Mouse (Mus musculus) kidney, embryonic 14.5 days (tissue): Measurements from ENCODE around the gene Tnnc2. TPM values are rescaled to one million over a fixed set of nuclear protein-coding genes. Genes with fewer than 3 reads are reported as not detected.

Experiments used
- ATAC-seq: fragments of 200-750 bp; cut with Nextera tagmentation; 2 replicates; pipeline ENCODE4 v1.8.0; 2017; ENCODE audit warnings: moderate number of reproducible peaks, mild to moderate bottlenecking, moderate TSS enrichment, moderate library complexity; ENCODE audit not compliant: low FRiP score, low TSS enrichment
- H3K27ac ChIP-seq: fragments of 300-500 bp; sonication (generic); 2 replicates; pipeline ENCODE4 v1.5.1; 2014; ENCODE audit warnings: low read depth, mild to moderate bottlenecking, low read length, moderate library complexity, mixed read lengths
- H3K27me3 ChIP-seq: fragments of 300-500 bp; sonication (generic); 2 replicates; pipeline ENCODE4 v1.6.1; 2014; ENCODE audit warnings: mild to moderate bottlenecking, low read length; ENCODE audit not compliant: control insufficient read depth, insufficient read depth
- H3K36me3 ChIP-seq: fragments of 300-500 bp; sonication (generic); 2 replicates; pipeline ENCODE4 v1.6.1; 2014; ENCODE audit warnings: low read length, mixed read lengths; ENCODE audit not compliant: control insufficient read depth, insufficient read depth
- H3K4me1 ChIP-seq: fragments of 300-500 bp; sonication (generic); 2 replicates; pipeline ENCODE4 v1.6.1; 2014; ENCODE audit warnings: low read length, mixed read lengths; ENCODE audit not compliant: control insufficient read depth, insufficient read depth
- H3K4me2 ChIP-seq: fragments of 300-500 bp; sonication (generic); replicated peaks from 2 replicates; pipeline ENCODE4 v1.6.1; 2014; ENCODE audit warnings: low read depth, mild to moderate bottlenecking, low read length
- H3K4me3 ChIP-seq: fragments of 300-500 bp; sonication (generic); 2 replicates; pipeline ENCODE4 v1.5.1; 2014; ENCODE audit warnings: mild to moderate bottlenecking, low read length
- H3K9ac ChIP-seq: fragments of 300-500 bp; sonication (generic); 2 replicates; pipeline ENCODE4 v1.6.1; 2014; ENCODE audit warnings: low read depth, mild to moderate bottlenecking, low read length, moderate library complexity
- H3K9me3 ChIP-seq: fragments of 300-500 bp; sonication (generic); 2 replicates; pipeline ENCODE4 v1.6.1; 2016; ENCODE audit warnings: low read length; ENCODE audit not compliant: control insufficient read depth
- WGBS: fragments of 180-500 bp; shearing (Covaris S2); extraction: QIAGEN DNeasy Blood & Tissue Kit; methylation state at CpG from one replicate; pipeline ENCODE4 v1.1.7; 2014; 5-methylcytosine and 5-hydroxymethylcytosine counted together
- polyA plus RNA-seq: library from polyadenylated mRNA; unstranded; fragments of >200 nt; fragmentation: Nextera tagmentation; extraction: Ambion mirVana; gene quantifications from 2 replicates; pipeline ENCODE4 v1.2.1, GENCODE M21; 2014

The Tnnc2 gene
- polyA plus RNA-seq, 1 experiment from 2014 or later, result 1.9 TPM

- H3K4me3 ChIP-seq, result peak within 1 kb of the TSS; percentile 83
- peak; percentile 89 for ATAC-seq
These were observed 33.8 kb downstream of the Tnnc2 start, which contains the start of the genes Wfdc3 and Dnttip1 for GRCm38 (mm10) chr2:164745843-164746479. Gene Wfdc3 (minus strand): TSS chr2:164745931. Gene Dnttip1 (plus strand): TSS chr2:164745983.

GRCm38 (mm10) chr2:164744987-164745386 is 34.8 kb downstream of the Tnnc2 start:
- Histone ChIP-seq H3K4me1 (peaks cover 5% of the 10 kb centered on the region), H3K9me3 (no peaks in the 10 kb centered on the region), H3K36me3 (peaks cover 21% of the 10 kb centered on the region), H3K4me2 (peak overlapping the region; percentile 60), H3K27ac (no peak overlapping the region), H3K4me3 (peak overlapping the region; percentile 83), H3K27me3 (no peaks in the 10 kb centered on the region), H3K9ac (peak overlapping the region; percentile 93; the same call in 1 of the 2 replicates)
- WGBS, result 67% methylated on average over 13 of the region's 13 CpGs
- ATAC-seq, result no peak

More at GRCm38 (mm10) chr2:164745843-164746479, 33.8 kb downstream of the Tnnc2 start, which contains the start of the genes Wfdc3 and Dnttip1:
- H3K27ac ChIP-seq, result peak within 1 kb of the TSS; percentile 55; the same call in 1 of the 2 replicates
- H3K9ac ChIP-seq, result peak within 1 kb of the TSS; percentile 93
- no peaks in the 10 kb centered on the region for H3K27me3 ChIP-seq
- WGBS, result under 1% methylated on average over 70 of the region's 70 CpGs
- H3K36me3 ChIP-seq, result peaks cover 30% of the 10 kb centered on the region
- peaks cover 5% of the 10 kb centered on the region for H3K4me1 ChIP-seq
- no peaks in the 10 kb centered on the region for H3K9me3 ChIP-seq
- peak within 1 kb of the TSS; percentile 60 for H3K4me2 ChIP-seq

GRCm38 (mm10) chr2:164739876-164740275 is 39.9 kb downstream of the Tnnc2 start:
- 68% methylated on average over 7 of the region's 7 CpGs for WGBS
- H3K4me1 ChIP-seq, result no peaks in the 10 kb centered on the region
- H3K27ac ChIP-seq, result no peak overlapping the region
- no peaks in the 10 kb centered on the region for H3K36me3 ChIP-seq
- no peak overlapping the region for H3K4me2 ChIP-seq
- ATAC-seq, result no peak
- no peaks in the 10 kb centered on the region for H3K27me3 ChIP-seq
- H3K9me3 ChIP-seq, result no peaks in the 10 kb centered on the region
- no peak overlapping the region for H3K4me3 ChIP-seq
- no peak overlapping the region for H3K9ac ChIP-seq

GRCm38 (mm10) chr2:164737377-164738090 is 42.2 kb downstream of the Tnnc2 start:
- no peak overlapping the region for H3K9ac ChIP-seq
- no peak overlapping the region for H3K4me3 ChIP-seq
- 78% methylated on average over 3 of the region's 3 CpGs for WGBS
- H3K36me3 ChIP-seq, result no peaks in the 10 kb centered on the region
- ATAC-seq, result no peak
- H3K4me1 ChIP-seq, result no peaks in the 10 kb centered on the region
- no peak overlapping the region for H3K27ac ChIP-seq
- no peak overlapping the region for H3K4me2 ChIP-seq
- H3K9me3 ChIP-seq, result no peaks in the 10 kb centered on the region
- no peaks in the 10 kb centered on the region for H3K27me3 ChIP-seq

GRCm38 (mm10) chr2:164735446-164735845 is 44.3 kb downstream of the Tnnc2 start:
- H3K4me3 ChIP-seq, result no peak overlapping the region
- no peaks in the 10 kb centered on the region for H3K36me3 ChIP-seq
- no peak for ATAC-seq
- H3K27ac ChIP-seq, result no peak overlapping the region
- no peaks in the 10 kb centered on the region for H3K4me1 ChIP-seq
- WGBS, result 91% methylated on average over 5 of the region's 5 CpGs
- no peaks in the 10 kb centered on the region for H3K9me3 ChIP-seq
- no peak overlapping the region for H3K9ac ChIP-seq
- no peaks in the 10 kb centered on the region for H3K27me3 ChIP-seq
- H3K4me2 ChIP-seq, result no peak overlapping the region

GRCm38 (mm10) chr2:164734839-164735238 is 44.9 kb downstream of the Tnnc2 start:
- Histone ChIP-seq H3K27ac (no peak overlapping the region), H3K9ac (no peak overlapping the region), H3K4me1 (no peaks in the 10 kb centered on the region), H3K4me3 (no peak overlapping the region), H3K9me3 (no peaks in the 10 kb centered on the region), H3K36me3 (no peaks in the 10 kb centered on the region), H3K27me3 (no peaks in the 10 kb centered on the region), H3K4me2 (no peak overlapping the region)
- ATAC-seq, result no peak
- WGBS, result 81% methylated on average over 5 of the region's 5 CpGs

GRCm38 (mm10) chr2:164733259-164733658 is 46.5 kb downstream of the Tnnc2 start:
- no peak overlapping the region for H3K9ac ChIP-seq
- H3K9me3 ChIP-seq, result no peaks in the 10 kb centered on the region
- ATAC-seq, result no peak
- no peak overlapping the region for H3K4me2 ChIP-seq
- no peak overlapping the region for H3K27ac ChIP-seq
- no peak overlapping the region for H3K4me3 ChIP-seq
- WGBS, result 88% methylated on average over 2 of the region's 2 CpGs
- no peaks in the 10 kb centered on the region for H3K27me3 ChIP-seq
- no peaks in the 10 kb centered on the region for H3K36me3 ChIP-seq
- H3K4me1 ChIP-seq, result no peaks in the 10 kb centered on the region

- Histone ChIP-seq H3K27me3 (no peaks in the 10 kb centered on the region), H3K4me3 (no peak overlapping the region), H3K4me2 (no peak overlapping the region), H3K4me1 (no peaks in the 10 kb centered on the region), H3K36me3 (no peaks in the 10 kb centered on the region), H3K9ac (no peak overlapping the region), H3K27ac (no peak overlapping the region), H3K9me3 (no peaks in the 10 kb centered on the region)
- 74% methylated on average over 5 of the region's 5 CpGs for WGBS
- ATAC-seq, result no peak
These were observed 48.0 kb downstream of the Tnnc2 start for GRCm38 (mm10) chr2:164731719-164732118.
